Mouse (Mus musculus) urinary bladder, adult 18-20 months (tissue): ENCODE measurements around the gene Stoml3.
A peak's percentile ranks its signal among the peaks of the same experiment; 100 is the strongest.

Experiments used
- DNase-seq, 2 experiments: peaks; one replicate each; pipeline ENCODE4 v3.0.0; 2022; ENCODE audit warnings: low spot score in 2 of 2, mixed read lengths in 2 of 2

The Stoml3 gene

DNA sequence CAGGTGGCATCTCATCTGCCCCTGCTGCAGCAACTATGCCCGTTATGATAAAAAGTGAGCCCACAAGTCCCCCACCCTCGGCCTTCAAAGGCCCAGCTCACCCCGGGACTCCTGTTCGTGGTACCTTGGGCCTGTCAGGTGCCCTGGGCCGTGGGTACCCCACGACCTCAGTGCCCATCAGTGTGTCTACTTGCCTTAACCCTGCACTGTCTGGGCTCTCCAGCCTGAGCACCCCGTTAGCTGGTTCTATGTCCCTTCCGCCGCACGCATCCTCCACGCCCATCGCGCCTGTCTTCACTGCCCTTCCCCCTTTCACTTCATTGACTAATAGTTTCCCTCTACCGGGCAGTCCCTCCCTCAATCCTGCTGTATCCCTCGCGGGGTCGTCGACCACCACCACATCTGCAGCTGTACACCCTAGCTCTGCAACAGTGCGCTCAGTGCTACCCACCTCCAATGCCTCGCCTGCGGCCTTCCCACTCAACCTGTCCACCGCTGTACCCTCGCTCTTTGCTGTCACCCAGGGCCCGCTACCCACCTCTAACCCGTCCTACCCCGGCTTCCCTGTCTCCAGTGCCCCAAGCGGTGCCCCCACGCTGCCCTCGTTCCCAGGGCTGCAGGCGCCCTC, 9.9 kb upstream of the Stoml3 start:
- no peak for DNase-seq

GRCm38 (mm10) chr3:53483414-53484059, 4.9 kb upstream of the Stoml3 start:
- no peak for DNase-seq

DNA sequence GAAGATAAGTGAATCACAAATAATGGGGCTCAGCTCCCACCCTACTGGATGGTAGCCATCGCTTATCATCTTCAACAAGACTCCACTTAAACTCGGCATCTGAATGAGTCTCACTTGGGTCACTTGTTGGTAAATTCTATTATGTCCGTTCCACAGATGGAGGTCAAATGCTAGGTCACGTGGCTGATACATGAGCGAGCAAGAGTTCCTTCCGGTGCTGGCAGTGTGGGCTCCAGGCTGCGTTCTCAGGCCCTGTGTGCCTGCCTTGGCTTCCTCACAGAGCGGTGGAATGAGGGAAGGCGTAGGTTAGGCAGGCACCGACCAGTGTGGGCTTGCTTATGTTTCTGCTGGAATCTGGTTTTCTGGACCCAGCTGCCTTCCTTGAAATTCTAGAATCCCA, 1.9 kb upstream of the Stoml3 start:
- no peak for DNase-seq

GRCm38 (mm10) chr3:53486996-53487576, 1.4 kb upstream of the Stoml3 start:
- no peak for DNase-seq

GRCm38 (mm10) chr3:53498351-53498905, 10.0 kb downstream of the Stoml3 start:
- DNase-seq: no peak

DNA sequence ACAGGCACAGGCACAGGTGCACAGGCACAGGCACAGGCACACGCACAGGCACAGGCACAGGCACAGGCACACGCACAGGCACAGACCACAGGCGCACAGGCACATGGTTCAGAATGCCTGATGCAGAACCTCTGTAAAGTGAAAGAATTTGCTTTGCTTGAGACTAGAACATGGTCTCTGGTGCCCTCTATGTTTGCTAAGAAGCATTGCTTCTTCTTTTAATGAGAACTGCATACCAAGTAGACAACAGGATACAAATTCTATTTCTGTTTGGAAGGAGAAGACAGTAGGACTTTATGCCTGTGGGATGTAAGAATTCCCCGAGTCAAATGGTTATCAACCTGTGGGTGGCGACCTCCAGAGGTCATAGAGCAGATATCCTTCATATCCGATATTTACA, 14.0 kb downstream of the Stoml3 start:
- no peak for DNase-seq

DNA sequence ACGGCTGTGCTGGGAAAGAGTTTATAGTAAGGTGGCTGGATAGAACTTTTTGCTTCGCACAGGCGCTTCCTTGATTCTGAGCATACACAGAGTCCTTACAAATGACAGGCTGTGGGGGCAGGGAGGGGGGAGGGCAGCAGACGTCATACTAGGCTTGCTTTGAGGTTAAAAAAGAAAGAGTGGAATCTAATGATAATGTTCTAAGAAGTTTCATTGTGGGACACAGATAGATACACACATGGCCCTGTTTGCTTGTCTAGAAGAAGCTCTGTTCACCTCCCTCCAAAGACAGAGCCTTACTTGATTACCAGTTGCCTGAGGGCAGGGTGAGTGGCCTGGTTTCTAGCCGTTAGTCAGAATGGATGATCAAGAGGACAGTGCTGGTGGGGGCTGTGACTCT, 24.6 kb downstream of the Stoml3 start:
- DNase-seq: no peak

DNA sequence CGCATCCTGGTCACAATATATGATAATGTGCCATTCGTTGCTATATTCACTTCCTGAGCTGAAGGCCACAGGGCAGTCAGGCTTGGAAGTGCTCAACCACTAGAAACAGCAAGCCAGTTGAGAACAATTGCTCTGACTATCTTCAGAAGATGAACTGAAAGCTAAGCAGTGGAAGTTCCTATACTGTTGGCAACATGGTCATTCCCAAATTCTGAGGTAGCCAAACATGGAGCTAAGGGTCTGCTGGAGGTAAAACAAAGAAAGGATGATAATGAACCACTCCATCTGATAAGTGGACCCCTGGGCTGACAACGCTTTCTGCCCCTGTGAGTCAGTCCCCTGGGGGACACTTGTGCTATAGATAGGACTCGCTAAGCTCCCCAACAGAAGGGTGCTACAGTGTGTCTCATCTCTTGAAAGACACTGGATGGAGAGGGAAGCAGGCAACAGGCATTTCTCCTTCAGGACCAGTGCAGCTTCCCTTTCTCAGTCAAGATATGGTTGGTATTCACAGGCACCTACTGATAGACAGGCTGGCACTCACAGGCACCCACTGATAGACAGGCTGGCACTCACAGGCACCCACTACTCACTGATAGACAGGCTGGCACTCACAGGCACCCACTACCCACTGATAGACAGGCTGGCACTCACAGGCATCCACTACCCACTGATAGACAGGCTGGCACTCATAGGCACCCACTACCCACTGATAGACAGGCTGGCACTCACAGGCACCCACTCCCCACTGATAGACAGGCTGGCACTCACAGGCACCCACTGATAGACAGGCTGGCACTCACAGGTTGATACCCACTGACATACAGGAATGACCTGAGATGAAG, 26.0 kb downstream of the Stoml3 start:
- no peak for DNase-seq

DNA sequence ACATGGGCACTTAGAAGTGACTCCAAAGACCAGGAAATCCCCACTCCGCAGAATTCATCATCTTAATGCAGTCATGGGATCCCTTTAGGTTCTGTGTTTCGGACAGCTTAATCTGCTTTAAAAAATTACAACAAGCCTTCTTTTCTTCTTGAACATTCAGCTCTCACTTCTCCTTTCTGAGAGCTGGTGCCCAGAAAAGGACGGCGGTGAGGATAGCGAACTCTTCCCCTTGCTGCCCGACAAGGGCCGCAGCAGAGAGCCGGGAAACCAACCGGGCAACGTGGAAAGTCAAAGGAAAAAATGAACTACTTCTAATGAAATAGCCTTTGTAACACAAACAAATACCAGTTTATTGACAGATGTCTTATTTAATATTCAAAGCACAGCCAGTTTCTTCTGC, 34.3 kb downstream of the Stoml3 start:
- no peak for DNase-seq

DNA sequence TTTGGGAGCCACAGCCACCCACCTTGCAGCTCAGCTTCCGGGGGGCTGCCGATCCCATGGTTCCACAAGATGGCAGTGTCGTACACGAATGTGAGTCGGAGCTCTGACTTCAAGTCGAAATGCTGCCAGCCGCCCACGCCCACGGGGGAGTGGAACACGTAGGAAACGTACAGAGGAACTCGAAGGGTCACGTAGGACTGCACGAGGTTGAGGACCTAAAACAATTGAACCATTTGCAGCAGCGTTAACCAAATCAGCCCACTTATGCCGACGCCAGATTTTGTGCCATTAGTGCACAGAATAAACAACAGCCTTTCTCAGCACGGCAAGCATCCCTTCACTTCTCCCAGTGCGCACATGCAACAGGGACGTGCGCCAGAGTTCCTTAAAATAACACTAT, 37.3 kb downstream of the Stoml3 start:
- DNase-seq: peak; percentile 28 to 46

DNA sequence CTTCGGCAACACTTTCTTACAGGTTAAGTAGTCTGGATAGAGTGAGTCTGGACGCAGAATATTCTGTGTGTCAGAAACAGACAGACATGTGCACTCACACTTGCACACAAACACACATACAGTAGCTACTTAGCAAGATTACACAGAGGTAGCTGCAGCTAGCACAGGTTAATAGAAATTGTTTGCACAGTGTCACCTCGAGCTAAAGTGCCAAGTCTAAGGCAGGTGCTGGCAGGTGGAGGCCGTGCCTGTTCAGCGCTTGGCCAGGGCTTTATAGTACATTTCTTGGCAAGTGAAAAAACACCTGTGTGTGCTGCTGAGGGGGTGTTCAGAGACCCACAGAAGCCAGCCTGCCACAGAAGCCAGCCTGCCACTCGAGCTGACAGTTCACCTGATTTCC, 41.9 kb downstream of the Stoml3 start:
- no peak for DNase-seq

GRCm38 (mm10) chr3:53532091-53532490, 43.6 kb downstream of the Stoml3 start:
- no peak for DNase-seq

DNA sequence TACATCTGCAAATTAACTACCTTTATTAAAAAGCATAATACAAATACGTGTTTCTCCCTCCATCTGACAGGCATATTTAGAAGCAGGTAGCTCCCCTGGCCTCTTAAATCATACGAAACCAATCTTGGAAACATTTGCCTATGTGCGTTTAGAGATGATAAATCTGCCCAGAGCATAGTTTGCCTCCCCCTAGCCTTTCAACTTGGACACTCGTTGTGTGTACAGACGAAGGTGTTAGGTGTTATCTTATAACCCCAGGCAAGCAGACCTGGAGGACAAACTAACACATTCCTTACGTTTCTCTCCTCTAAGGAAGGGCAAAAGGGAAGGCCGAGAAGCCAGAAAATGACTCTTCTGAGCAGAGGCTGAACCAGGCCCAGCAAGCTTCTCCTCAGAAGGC, 64.2 kb downstream of the Stoml3 start:
- DNase-seq: no peak

DNA sequence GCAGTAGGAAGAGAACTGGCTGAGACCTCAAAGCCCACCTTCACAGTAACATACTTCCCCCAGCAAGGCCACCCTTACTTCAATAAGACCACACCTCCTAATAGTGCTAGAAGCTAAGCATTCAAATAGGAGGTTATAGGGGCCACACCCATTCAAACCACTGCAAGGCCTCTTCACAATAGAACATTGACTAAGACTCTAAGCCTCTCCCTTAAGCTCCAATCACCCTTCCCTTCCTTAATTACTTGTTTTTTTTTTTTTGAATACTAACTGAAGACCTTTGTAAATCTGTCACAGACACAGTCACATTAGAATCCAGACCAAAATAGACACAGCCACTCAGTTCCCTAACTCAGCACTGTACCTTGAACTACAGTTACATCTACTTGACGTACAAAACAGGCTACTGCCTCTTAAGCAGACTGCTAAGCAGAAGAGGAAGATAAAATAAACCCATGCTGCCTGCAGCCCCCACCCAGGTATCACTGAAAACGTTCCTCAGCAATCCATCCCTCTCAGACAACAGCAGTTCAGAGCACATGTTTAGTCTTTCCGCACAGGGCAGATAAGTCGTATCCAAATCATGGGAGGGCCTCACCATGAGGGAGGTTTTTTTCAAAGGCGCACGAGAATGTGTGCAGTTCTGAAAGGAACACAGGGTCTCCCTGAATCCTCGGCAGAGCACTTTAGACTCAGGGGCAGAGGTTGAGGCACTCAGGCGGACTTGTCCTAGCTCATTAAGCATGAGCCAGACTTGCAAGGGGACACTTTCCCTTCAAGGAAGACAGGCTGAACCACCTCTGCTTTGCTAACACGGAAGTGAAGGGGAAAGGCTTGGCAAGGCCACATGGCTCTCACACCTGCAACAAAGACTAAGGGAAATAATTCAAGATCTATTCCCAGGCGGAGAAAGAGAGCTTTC, 66.8 kb downstream of the Stoml3 start:
- no peak for DNase-seq

DNA sequence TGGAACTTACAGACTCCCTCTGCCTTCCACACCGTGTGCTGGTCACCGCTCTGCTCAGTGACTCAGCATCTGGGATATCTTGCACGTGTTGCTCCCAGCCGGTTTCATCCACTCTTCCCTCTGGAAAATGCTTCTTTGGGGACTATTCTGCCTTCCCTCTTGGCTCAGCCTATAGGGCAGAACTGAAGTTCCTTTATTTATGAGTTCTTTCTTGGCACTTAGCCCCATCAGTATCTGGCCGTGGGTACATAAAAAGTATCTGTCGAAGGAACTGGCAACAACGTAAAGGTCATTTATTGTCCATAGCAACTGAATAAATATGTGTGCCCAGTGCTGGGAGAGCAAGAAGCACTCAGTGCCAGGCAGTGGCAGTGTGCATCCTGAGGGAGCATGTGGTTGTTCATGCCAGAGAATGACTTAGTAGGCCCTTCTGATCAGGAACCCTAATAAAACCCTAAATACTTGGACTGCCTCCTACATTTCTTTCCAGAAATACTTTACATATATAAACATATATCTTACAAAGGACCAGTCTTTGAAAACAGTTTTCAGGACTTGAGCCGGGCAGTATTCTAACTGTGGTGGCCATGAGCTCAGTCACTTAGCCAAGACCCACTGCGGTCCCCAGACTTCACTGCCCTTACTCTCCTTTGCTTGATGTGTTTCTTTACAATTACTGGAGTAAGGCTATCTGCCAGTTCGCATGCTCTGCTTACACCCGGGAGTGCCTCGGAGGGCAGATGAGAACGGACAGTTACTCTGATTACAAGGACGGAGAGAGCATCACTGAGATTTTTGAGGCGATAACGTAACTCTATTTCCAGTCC, 69.1 kb downstream of the Stoml3 start:
- no peak for DNase-seq
